Mouse (Mus musculus) stomach, postnatal 0 days (tissue): ENCODE measurements around the gene Prss29.

Experiments used
- CTCF ChIP-seq: IDR thresholded peaks from 2 replicates; pipeline ENCODE4 v1.5.1; 2016; ENCODE audit warnings: antibody characterized with exemption, low read depth, mild to moderate bottlenecking, moderate library complexity
- EP300 ChIP-seq: optimal IDR thresholded peaks from 2 replicates; pipeline ENCODE3; 2016; ENCODE audit warnings: antibody characterized with exemption

GRCm38 (mm10) chr17:25320819-25321218, 2.4 kb downstream of the Prss29 start:
- no peak for TF ChIP-seq CTCF
- no peak for TF ChIP-seq EP300
